Mouse (Mus musculus) heart, postnatal 36 days (tissue): ENCODE data around the gene Colq. TPM values are rescaled to one million over a fixed set of nuclear protein-coding genes. Genes with fewer than 3 reads are reported as not detected.
"Not testable (repeated sequence)": the region's sequence is repeated elsewhere in the genome, so short reads cannot be mapped to it uniquely, and the experiment has no call there.

Source experiments
- DNase-seq, 2 experiments: peaks; one replicate each; pipeline ENCODE4 v3.0.0; 2021 to 2022
- intact Hi-C: fragments of 180-260 bp; cut with DNase I; formaldehyde crosslinking; loops from one replicate; pipeline ENCODE4 v1.15.1; 2025
- total RNA-seq, 2 experiments: library from RNA; stranded (reverse); gene quantifications; 2 replicates each; pipeline ENCODE4 v1.2.3; 2021

The Colq gene
- 1 to 10 TPM; 6.0 to 9.9 TPM for total RNA-seq

- intact Hi-C loops = no loop called here
- no peak for DNase-seq
Measured at GRCm38 (mm10) chr14:31591243-31591642, at the start of gene Colq. Gene Colq (minus strand): TSS chr14:31591343.

DNA sequence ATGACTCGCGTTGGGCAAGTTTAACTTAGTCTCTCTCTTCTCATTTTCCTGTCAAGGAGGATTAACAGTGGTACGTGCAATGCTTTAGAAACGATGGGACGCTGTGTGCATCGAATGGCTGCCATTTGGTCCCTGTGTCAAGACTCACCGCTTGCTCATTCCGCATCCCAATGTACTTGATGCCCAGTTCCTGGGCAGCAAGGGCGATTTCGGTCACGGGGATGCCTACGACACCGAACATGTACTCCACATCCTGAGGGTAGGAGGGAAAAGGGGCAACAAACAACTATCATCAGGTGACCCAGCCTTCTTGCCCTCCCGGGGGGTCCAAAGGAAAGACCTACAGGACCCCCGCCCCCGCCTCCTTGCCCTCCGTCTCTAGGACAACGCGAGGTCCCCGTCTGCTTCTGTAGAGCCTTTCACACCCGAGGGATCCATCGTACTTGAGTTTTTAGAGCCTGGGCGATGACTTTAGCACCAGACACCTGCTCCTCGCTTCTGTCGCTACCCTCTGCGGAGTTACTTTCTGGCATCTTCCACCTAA, 49.3 kb upstream of the Colq start, which contains the start of gene Gm49387:
Gm49387 (minus strand) TSS at position 533 of the 544 bp plus-strand sequence.
- no peak for DNase-seq
- intact Hi-C loops = loop anchor here (5.0 kb wide), 1 partner anchor 442 kb away; no protein-coding TSS in a partner anchor

GRCm38 (mm10) chr14:31630677-31631076, 39.5 kb upstream of the Colq start:
- DNase-seq = no peak
- intact Hi-C loops = no loop called here

DNA sequence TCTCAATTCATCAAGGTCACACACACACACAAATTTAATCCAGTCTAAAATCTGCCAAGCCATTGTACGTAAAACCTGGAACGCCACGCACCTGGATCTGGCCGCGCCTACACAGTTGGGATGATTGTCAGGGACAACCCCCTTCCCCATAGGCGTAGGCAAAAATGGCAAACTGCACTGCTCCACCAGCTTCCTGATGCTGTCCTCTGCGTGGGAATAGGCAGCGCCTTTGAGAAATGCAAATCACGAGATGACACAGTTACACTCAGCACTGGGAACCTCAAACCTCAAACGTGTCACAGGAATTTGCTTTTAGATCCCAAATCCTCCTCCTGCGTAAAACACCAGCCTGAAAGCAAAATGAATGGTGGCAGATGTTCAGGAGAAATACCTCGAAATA, 31.6 kb upstream of the Colq start:
- intact Hi-C loops = no loop called here
- DNase-seq = no peak

GRCm38 (mm10) chr14:31620591-31621223, 29.6 kb upstream of the Colq start:
- intact Hi-C loops = no loop called here
- DNase-seq = no peak

DNA sequence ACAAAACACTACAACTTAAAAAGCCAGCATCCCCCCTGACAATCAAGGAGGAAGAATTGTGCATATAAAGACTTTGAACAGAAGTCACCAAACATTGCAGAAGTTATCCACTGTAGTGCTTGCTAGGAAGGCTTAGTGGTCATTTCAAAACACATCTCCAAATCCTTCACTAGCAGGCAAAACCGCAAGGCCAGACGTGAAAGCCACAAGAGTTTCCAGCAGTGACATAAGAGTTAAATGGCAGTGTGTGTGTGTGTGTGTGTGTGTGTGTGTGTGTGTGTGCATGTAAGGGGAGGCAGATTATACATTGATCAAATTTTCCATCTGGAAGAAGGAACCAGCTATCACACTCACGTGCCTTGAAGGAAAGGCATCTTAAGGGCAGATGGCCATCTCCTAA, 26.9 kb upstream of the Colq start:
- DNase-seq = no peak
- intact Hi-C loops = no loop called here

GRCm38 (mm10) chr14:31617204-31617603, 26.1 kb upstream of the Colq start:
- DNase-seq = no peak
- intact Hi-C loops = no loop called here

- DNase-seq = no peak
- intact Hi-C loops = no loop called here
Measured at GRCm38 (mm10) chr14:31613671-31614070, 22.5 kb upstream of the Colq start.

DNA sequence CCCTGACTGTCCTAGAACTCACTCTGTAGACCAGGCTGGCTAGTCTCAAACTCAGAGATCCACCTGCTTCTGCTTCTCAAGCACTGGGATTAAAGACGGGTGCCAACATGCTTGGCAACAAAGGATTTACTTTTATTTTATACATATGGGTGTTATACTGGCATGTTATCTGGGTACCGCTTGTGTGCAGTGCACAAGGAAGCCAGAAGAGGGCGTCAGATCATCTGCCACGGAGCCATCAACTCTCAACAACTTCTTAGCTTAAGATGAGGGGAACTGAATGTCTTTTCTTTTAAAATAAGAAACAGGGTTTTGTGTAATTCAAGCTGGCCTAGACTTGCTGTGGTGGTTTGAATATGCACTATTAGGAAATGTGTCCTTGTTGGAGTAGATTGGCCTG, 20.8 kb upstream of the Colq start:
- intact Hi-C loops = no loop called here
- no peak for DNase-seq

GRCm38 (mm10) chr14:31605514-31605913, 14.4 kb upstream of the Colq start:
- intact Hi-C loops = loop anchor here (1.0 to 2.0 kb wide), 2 partner anchors 86 to 111 kb away; partner anchors contain the start of genes Eaf1 and Mettl6
- DNase-seq = no peak

DNA sequence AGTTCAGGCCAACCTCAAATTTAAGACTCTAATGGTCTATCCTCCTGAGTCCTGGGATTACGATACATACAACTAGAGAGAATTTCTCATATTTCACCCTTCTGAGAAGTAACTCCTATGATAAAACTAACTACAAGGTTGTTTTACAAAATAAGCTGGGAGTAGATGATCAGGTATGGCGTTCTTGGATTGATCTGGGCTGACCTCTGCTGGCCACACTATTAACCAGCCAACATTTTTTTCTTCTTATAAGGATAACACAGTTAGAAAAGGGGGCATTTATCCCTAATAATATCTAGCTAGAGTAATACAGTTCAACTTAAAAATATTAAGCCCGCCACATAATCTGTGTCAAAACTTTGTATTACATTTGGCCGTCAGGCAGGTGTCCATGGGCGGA, 13.8 kb upstream of the Colq start:
- intact Hi-C loops = loop anchor here (1.0 to 2.0 kb wide), 2 partner anchors 86 to 110 kb away; partner anchors contain the start of genes Eaf1 and Mettl6
- DNase-seq = peak; percentile 15 to 19

DNA sequence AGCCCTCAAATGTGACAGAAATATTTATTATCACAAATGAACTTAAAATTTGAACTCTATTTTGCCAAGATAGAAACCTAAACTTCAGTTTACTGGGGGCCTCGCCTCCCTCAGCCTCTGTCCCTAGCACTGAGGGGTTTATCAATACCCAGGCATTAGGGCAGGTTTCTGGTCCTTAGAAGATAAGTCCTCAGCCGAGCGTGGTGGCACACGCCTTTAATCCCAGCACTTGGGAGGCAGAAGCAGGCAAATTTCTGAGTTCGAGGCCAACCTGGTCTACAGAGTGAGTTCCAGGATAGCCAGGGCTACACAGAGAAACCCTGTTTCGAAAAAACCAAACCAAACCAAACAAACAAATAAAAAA, 11.5 kb upstream of the Colq start:
- intact Hi-C loops, DNase-seq: not testable (repeated sequence)

- intact Hi-C loops = no loop called here
- DNase-seq = no peak
Measured at GRCm38 (mm10) chr14:31601908-31602615, 10.9 kb upstream of the Colq start.

- intact Hi-C loops = no loop called here
- DNase-seq = no peak
Measured at GRCm38 (mm10) chr14:31597446-31597845, 6.3 kb upstream of the Colq start.

GRCm38 (mm10) chr14:31596408-31596807, 5.3 kb upstream of the Colq start:
- no peak for DNase-seq
- intact Hi-C loops = no loop called here

DNA sequence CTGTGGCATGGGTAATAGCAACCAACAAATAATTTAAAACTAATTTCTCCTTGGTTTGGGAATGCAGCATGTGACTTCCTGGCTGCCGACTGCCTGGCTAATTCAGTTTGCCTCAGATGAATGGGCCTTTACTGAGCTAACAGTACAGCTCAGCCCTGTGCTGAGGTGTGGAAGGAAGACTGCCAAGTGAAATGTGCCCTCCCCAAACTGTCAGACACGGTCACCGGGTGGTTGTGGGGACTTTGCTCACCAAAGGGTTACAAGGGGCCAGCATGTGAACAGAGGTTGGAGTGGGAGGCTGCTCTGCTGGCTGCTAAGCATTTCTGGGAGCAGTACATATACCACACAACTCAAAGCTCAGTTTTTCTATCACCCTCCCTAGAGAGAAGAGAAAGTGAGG, 3.5 kb upstream of the Colq start:
- intact Hi-C loops = no loop called here
- no peak for DNase-seq

GRCm38 (mm10) chr14:31593036-31593435, 1.9 kb upstream of the Colq start:
- DNase-seq = no peak
- intact Hi-C loops = no loop called here

DNA sequence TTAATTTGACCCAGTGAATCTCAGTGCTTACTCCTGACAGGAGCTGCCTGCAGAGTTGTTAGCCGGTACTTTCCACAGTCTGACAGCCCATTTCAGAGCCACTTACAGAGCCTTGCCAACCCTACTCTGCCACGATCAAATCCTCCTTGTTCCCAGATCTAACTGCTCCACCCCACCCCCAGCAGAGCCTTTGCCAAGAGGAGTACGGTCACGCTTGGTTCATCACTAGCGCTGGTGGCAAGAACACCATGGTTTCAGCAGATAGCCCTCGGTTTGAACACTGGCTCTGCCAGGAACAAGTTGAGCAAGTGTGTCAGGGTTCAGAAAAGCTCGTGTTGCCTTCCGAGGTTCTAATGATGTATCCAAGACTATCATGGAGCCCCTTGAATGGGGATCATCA, 4.7 kb downstream of the Colq start:
- intact Hi-C loops = no loop called here
- no peak for DNase-seq

GRCm38 (mm10) chr14:31583082-31583481, 8.1 kb downstream of the Colq start:
- no peak for DNase-seq
- intact Hi-C loops = no loop called here

- no peak for DNase-seq
- intact Hi-C loops = no loop called here
Measured at GRCm38 (mm10) chr14:31577966-31578735, 13.0 kb downstream of the Colq start.
